Mouse (Mus musculus) frontal cortex, postnatal 10 days (tissue): Measurements from ENCODE around the gene Kcnj11.

Experiments
- DNase-seq, 2 experiments: peaks; one replicate each; pipeline ENCODE4 v3.0.0; 2022; ENCODE audit warnings: low spot score in 2 of 2, mixed read lengths in 1 of 2

Kcnj11 gene

DNA sequence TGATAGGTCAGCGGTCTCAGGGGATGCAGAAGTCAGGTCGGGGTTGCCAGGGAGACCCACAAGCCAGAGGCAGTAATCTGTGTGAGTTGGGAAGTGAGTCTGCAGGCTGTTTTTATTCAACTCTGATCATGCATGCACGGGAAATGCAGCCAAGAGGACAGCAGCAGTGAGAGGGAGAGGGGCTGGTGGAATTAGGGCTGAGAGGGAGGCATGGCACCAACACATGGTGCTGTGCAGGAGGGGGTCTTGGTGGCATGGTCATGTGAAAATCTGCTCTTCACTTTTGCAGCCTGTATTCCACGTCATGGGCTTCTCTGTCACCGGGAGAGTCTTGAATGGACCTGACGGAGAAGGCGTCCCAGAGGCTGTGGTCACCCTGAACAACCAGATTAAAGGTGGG, 50.6 kb downstream of the Kcnj11 start:
- no peak for DNase-seq

DNA sequence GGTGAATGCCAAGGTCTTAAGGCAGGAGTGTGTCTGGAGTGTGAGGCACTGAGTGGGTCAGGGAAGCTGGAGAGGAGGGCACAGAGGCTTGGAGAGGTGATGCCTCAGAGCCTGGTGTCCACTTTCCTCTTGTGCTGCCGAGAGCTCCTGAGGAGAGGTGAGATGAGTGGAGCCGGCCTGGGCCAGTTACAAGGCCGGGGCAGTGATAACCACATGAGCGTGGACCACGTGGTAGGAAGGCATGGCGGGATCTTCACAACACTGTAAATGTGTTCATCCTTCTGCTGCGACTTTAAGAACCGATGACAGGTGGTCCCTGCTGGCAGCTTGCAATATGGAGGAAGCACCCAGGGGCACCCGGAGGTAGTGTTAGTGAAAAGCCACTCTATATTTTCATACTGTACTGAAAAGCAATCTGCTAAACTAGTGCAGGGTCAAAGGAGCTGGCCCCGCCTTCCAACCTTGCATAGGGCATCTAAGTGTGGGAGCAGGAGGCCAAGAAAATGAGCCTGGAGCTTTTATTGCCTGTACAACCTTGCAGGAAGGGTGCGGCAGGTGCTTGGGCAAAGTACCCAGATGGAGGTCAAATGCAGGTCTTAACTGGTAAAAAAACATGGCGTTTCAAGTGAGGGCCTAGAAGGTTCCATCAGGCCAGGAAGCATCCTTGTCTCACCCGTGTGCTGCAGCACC, 52.5 kb downstream of the Kcnj11 start:
- DNase-seq = no peak

DNA sequence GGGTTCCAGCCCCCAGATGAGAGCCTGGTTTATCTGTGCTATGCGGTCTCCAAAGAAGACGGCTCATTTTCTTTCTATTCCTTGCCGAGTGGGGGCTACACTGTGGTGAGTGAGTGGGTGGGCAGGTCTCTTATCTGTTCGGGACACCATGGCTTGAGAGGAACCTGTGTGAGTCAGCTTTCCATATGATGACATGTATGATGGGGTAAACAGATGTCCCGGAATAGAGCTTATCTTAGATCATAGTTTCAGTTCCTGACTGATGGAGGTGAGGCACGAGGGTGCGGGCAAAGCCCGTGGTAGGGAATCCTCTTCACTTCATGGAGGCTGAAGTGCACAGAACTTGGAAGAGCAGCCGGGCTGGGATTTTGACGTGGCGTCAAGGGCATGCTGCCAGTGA, 54.7 kb downstream of the Kcnj11 start:
- DNase-seq = no peak

DNA sequence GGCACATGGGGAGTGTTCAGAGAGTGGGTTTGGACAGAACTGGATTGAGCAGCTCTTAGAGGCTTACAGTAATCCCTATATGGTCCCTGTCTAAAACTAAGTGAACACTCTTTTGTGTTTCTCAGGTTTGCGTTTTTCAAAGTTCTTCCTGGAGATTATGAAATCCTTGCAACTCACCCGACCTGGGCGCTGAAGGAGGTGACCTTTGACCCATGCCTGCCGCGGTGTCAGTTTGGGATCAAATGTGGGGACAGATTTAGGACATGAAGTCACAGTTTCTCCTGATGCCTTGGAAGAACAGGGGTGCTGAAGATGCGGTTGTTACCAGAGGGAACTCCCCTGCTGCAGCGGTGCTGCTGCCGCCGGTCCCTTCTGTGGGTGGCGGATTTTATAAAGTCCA, 56.5 kb downstream of the Kcnj11 start:
- DNase-seq = no peak
